Mouse (Mus musculus): ENCODE results near the gene Bpifb4.

Bpifb4 gene

DNA sequence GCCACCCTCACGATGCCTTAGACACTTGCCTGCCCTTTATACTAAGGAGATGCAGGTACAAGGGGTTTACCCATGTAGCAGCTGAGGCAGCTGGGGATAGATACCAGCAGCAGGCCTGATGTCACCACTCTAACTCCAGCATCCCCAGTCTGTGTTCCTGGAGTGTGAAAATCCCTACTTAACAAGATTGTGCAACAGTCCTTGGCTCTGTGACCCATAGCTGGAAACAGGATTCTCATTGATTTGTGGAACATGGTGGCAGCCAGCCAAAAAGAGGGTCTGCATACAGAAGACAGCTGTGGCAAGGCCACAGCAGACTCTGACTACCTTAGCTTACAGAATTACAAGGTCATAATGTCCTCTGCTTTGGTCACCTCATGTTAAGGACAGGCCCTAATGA is 67.1 kb downstream of the Bpifb4 start:
- CTCF ChIA-PET = no interaction called here

DNA sequence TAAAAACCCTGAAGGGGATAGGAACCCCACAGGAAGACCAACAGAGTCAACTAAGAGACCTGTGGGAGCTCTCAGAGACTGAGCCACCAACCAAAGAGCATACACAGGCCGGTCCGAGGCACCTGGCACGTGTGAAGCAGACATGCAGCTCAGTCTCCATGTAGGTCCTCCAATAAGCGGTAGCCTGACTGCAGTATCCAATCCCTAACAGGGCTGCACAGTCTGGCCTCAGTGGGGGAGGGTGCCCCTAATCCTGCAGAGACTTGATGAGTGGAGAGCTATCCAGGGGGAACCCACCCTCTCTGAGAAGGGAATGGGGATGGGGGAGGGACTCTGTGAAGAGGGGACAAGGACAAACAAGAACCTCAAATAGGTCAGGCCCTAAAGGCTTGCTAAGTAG is 67.7 kb downstream of the Bpifb4 start:
- CTCF ChIA-PET = interaction anchor here (0.6 kb wide), 1 partner anchor 73 kb away, joined by 3 read pairs; no protein-coding TSS in a partner anchor

DNA sequence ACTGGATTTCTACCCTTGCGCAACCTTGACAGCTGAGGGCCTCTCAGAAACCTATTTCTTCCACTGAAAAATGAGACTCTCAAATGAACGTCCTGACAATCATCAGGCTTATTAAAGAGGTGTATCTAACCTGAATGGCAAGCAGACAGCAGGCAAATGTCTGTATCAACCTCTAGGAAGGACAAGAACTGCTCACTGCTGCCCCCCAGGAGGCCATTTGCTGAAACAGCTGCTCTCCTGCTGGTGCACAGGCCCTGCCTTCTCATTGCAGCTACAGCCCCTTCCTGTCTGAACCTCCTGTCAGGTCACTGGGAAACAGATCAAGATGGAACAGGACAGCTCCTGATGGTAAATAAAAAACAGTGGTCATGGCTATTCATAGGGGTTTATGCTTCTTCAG is 68.3 kb downstream of the Bpifb4 start:
- CTCF ChIA-PET = no interaction called here

DNA sequence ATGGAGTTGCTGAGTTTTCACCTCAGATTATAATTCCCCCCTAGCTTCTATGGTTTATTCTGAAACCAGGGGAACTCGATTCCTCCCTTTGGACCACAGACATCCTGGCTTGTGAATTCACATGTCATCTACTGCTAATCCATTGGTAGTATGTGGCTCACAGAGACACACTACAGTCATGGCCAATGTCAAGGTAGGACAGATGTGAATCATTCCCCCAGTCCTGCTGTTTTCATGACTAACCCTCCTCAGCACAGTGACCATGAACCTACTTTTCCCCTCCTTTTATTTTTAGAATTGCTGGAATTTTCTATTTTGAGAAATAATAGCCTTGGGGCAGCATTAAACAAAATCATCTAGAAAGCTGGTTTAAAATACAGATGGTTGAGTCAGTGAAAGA is 69.4 kb downstream of the Bpifb4 start:
- CTCF ChIA-PET = interaction anchor here (0.7 kb wide), 1 partner anchor 89 kb away, joined by 8 read pairs; no protein-coding TSS in a partner anchor

DNA sequence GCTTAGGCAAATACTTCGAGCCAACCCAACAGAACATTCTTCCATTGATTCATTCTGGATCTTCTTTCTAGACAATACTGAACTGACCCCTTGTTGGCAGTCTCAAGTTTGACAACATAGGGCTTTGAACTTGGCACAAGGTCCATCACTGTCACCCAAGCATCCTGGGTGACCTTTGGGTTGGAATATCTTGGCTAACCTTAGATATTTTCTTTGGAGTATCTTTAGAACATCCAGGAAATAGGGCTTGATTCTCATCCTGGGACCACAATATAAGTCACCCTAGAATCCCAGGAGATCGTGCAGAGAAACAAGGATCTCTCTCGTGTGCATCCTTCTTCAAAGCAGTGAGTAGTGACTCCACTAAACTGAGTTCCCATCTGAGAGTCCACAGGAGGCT is 70.0 kb downstream of the Bpifb4 start, which contains the start of gene Bpifa2:
TSS of gene Bpifa2 (plus strand) at position 301 of the 400 bp plus-strand sequence.
- CTCF ChIA-PET = interaction anchor here (0.7 kb wide), 1 partner anchor 88 kb away, joined by 8 read pairs; no protein-coding TSS in a partner anchor
